Mouse (Mus musculus): ENCODE data around the gene Lefty1.
"Not testable (repeated sequence)": the region's sequence is repeated elsewhere in the genome, so short reads cannot be mapped to it uniquely, and the experiment has no call there.

The Lefty1 gene

DNA sequence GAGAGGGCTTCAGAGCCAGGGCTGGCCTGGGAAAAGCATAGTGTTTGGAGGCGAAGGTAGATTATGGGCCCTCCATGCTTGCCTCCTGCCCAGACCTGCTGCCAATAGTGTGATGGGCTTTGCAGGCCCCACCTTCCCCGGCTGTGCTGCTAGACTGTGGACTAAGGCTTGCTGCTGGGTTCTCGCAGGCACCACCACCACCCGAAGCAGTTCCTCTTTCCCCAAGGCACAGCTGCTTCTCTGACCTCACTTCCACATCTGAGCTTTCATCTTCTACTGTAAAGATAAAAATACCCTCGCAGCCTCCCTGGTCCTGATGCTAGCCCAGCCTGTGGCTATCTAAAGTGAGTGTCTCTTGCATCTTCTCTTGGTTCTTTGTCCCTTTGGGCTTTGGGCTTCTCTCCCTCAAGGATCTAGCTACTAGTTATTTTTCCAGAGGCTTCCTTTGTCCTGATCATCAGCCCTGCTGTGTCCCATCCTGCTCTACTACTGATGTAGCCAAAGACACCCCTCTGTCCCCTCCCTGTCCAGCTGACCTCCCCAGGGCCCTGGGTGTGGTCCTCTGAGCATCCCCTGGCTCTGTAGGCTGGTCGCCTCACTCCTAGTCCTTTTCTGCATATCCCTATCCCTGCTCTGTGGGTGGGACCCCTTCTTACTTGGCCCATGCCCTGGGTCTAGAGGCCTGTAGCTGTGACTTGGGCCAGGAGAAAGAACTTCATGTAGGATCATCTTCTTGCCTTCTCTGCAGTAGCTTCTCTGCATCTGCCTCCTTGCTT lies 12.4 kb upstream of the Lefty1 start:
- peak; percentile 67 for DNase-seq (ENCODE audit: low read depth)

DNA sequence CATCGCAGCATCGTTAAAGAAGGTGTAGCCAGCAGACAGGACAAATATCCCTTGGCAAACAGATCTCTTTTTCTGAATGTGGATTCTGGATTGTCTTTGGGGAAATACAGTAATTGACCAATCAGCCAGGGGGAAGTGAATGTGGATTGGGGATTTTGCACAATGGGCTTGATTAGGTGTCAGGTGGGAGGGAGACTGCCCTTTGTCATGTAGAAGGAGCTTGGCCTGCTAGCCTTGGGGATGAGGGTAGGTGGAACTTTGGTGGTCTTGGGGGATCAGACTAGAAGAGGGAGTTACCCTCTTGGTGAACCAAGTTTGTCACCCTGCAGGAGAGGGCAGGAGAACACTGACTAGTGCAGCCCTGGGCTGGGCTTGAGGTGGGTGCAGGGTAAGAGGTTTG lies 10.1 kb upstream of the Lefty1 start:
- DNase-seq (ENCODE audit: low read depth) = no peak

DNA sequence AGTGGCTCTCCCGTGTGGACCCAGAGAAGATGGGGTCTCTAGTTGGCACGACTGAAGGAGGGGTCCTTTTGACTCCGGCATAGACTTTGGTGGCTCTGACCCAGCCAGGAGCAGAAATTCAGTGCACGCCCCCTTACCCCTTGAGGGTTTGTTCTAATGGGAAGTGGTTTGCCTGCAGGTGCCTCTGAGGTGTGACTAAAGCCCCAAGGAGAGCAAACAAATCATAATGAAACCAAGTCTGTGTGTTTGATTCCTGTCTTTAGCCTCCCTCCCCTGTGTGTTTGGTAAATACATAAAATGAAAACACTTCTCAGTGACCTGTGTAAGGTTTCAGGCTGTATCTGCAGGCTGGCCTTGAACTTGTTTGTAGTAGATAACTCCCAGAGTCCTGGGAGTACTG lies 8.5 kb upstream of the Lefty1 start:
- no peak for DNase-seq (ENCODE audit: low read depth)

DNA sequence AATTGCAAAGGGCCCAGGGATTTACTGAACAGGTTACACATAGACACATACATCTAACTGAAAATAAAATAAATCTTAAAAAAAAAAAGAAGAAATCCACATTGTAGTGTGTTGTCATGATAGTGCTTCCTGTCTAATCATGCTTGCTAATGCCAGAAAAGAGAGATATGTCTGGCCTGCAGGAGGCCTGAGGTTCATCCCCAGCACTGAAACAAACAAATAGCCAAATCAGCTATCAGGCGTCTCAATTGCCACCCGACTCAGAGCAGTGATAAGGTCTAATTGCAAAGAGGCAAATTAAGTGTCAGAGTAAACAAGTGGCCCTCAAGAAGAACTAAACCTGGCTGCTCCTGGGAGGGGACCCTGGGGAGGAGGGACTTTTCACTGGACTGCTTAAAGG lies 5.2 kb upstream of the Lefty1 start:
- no peak for DNase-seq (ENCODE audit: low read depth)

DNA sequence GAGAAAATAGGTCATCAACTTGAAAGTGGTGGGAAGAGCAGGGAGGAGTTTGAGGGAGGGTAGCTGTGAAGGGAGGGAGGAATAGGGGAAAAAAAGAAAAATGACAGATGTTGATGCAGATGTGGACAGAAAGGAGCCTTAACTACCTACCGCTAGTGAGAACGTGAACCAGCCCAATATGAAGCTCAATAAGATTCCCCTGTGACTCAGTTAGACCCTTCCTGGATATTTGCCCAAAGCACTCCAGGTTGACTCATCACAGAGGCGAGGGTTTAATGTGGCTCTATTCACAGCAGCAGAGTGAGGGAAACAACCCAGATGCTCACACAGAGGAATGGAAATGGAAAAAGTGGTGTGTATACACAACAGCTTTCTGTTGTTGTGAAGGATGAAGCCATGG lies 3.7 kb upstream of the Lefty1 start:
- DNase-seq (ENCODE audit: low read depth) = peak; percentile 70

DNA sequence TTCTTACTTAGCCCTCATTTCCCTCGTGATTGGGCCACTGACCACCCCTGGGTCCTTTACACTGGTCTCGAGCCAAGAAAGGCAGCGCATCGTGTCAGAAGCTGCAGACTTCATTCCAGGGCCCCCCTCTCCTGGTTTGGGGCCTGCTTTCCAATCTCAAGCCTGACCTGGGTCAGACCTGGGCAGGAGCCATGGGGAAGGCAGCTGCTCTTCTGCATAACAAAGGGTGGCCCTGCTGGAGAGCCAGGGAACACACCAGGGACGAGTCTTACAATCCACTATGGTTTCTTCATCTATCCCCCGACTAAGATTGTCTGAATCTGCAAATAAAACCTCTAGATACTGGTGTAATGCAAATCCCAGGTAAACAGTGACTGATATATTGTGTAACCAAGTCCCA lies 1.2 kb upstream of the Lefty1 start:
- no peak for DNase-seq (ENCODE audit: low read depth)

DNA sequence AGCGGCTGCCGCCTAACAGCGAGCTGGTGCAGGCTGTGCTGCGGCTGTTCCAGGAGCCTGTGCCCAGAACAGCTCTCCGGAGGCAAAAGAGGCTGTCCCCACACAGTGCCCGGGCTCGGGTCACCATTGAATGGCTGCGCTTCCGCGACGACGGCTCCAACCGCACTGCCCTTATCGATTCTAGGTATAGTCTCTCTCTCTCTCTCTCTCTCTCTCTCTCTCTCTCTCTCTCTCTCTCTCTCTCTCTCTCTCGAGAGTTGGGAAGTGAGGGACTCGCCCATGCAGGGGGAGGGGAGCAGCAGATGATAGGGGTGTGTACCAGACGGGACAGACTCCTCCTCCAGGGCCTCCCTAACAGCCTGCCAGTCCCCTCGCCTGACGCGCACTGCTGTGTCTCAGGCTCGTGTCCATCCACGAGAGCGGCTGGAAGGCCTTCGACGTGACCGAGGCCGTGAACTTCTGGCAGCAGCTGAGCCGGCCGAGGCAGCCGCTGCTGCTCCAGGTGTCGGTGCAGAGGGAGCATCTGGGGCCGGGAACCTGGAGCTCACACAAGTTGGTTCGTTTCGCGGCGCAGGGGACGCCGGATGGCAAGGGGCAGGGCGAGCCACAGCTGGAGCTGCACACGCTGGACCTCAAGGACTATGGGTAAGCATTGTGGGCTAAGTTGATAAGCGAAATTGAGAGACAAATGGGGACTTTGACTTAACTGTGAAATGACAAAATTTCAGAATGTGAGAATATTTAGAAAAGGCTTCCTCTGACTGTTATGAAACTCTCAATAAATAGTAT lies 2.0 kb downstream of the Lefty1 start:
- not testable (repeated sequence) for DNase-seq (ENCODE audit: low read depth)

DNA sequence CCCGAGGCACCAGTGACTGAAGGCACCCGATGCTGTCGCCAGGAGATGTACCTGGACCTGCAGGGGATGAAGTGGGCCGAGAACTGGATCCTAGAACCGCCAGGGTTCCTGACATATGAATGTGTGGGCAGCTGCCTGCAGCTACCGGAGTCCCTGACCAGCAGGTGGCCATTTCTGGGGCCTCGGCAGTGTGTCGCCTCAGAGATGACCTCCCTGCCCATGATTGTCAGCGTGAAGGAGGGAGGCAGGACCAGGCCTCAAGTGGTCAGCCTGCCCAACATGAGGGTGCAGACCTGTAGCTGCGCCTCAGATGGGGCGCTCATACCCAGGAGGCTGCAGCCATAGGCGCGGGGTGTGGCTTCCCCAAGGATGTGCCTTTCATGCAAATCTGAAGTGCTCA lies 2.8 kb downstream of the Lefty1 start:
- not testable (repeated sequence) for DNase-seq (ENCODE audit: low read depth)

DNA sequence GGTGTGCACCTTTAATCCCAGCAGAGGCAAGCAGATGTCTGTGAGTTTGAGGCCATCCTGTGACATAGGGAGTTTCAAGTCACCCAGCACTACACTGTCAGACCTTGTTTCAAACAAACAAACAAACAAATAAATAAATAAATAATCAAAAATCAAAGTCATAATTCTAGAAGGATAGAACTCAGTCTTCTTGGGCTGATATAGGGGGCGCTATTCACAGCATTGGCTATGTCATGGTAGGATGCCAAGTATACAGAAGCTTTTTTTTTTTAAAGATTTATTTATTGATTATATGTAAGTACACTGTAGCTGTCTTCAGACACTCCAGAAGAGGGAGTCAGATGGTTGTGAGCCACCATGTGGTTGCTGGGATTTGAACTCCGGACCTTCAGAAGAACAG lies 4.0 kb downstream of the Lefty1 start:
- DNase-seq (ENCODE audit: low read depth) = not testable (repeated sequence)

DNA sequence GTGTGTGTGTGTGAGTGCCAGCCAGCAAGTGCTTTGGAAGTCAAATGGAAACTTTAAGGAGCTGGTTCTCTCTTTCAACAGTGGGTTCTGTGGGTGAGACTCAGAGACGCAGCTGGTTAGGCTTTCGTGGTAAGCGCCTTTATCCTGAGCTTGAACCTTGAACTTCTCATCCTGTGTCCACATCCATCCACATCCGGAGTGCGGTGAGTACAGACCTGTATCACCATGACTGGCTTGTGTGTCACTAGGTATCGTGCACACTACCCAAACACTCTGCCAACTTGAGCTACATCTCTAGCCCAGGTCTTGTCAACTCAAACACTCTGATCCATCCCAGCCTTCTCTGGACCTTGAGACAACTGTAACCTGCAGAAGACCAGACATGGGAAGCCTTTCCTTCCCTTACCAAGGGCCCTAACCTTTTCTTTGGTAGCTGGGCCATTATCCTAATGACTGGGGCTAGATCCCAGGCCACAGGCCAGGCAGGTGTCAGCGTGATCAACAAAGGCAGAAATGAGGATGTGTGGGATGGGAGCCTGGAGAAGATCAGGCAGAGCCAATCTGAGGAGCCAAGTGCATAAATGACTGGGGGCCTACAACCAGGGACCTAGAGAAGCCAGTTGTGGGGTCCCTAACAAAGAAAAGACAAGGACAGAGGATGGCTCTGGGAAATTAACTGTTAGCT lies 6.1 kb downstream of the Lefty1 start:
- peak; percentile 92 for DNase-seq (ENCODE audit: low read depth)

DNA sequence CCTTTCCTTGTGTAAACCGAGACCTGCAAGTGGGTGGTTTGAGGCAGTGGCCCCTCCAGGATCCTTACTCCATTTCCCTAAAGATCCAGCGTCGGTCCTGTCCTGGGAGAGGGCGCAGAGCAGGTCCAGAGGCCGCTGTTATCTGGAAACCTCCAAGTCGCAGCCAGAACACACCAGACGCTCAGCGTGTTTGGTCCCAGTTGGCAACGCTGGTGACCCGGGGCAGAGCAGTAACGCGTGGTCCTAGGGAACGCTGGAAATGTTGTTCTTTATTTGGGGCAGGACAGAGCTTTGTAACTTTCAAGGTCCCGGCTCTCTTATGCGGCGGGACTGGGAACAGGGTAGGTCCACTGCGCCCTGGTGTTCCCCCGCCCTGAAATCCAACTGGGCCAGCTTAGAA lies 6.9 kb downstream of the Lefty1 start:
- peak; percentile 35 for DNase-seq (ENCODE audit: low read depth)

DNA sequence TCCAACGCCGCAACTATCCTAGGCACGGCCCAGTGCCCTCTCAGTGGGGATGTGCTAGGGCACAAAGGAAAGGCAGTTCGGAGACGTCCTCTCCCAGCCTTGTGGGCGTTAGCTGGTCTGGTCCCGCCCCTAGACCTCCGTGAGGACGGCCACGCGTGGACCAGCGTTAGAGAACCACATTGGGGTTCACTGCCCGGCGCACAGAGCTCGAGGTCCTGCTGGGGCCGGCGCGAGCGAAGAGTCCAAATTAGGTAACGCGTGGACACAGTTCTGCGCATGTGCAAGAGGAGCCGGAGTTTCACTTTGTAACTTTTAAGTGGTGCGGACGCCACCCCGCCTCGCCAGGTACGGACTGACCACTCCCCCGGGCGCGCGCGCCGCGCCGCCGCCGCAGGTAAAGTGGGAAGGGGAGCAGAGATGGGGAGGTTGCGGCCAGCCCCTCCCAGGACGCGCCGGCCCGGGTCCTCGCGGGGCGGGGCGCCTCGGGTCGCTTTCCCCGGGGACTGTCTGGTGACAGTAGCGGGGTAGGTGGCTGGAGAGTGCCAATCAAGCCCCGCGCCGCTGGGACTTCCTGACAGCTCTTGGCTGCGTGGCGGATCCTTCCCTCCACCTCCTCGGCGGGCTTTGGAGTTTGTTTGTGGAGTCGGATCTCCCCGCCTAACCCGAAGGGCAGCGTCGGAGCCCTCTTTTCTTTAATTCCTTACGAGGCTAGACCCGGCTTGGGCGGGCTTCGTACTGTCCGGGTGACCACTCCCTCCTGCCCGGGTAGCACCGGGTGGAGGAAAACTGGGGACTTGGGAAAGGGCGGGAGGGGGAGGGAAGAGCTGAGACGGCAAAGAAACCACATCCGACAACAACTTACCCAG lies 7.6 kb downstream of the Lefty1 start, which contains the start of gene Tmem63a:
Gene Tmem63a, plus strand, starts transcription at position 179 of the 866 bp plus-strand sequence.
- DNase-seq (ENCODE audit: low read depth) = peak; percentile 82

DNA sequence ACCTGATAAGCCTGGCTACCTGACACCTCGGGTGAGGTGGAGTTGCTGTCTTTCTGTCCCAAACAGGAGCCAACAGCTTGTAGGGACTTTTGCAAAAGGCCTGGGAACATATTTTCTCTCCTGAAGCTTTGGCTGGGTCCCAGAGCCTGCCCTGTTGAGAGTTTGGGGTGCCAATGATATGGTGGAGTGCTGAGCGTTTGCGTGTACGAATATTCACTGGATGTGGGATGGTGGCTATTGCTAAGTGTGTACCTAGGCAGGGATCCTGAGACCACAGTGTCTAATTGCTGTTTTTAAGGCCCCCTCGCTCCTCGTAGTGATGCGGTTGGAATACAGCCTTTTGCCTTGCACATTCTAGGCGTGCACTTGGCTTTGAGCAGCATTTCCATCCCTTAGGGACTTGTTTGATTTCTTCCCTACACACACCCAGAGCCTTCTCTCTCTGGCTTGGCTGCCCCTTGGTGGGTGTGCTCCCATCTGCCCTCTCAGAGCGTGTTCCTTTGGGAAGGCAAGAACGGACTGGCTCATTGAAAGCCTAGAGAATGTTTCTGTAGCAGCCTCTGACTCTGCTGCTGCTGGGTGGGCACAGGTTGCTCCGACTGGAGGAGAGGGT lies 8.3 kb downstream of the Lefty1 start:
- DNase-seq (ENCODE audit: low read depth) = no peak

DNA sequence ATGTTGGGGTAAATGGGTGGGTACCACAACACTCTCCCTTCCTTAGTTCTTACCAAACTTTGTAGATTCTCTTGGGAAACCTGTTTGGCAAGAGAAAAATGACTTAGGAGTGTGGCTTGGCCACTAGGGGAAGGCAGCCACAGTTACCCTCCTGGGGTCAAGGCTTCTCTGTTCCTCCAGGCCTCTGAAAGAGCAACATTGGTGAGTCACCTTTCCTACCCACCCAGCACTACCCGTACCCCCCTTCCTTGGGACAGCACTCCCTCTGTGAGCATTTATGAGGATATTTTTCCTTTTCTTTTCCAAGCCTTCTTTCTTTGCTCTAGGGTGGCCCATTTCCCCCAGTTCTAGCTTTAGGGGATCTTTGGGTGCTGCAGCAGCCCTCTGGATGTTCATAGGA lies 9.1 kb downstream of the Lefty1 start:
- peak; percentile 85 for DNase-seq (ENCODE audit: low read depth)

DNA sequence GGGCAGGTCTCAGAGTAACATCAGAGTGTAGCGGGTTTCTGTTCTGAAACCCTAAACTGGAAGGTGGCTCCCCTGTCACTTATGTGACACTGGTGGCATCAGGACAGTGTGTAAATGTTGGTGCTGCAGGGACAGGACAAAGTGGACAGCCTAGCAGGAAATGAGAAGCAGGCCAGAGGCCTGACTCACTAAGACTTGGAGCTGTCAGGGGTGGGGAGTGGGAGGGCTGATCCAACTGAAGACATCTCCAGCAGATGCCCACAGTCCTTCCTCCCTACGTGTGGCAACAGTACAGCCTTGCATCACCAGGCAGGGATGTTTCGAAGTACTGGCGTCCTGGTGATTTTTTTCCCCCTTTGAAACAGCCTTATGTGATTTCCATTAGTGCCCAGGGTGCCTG lies 9.7 kb downstream of the Lefty1 start:
- peak; percentile 95 for DNase-seq (ENCODE audit: low read depth)

DNA sequence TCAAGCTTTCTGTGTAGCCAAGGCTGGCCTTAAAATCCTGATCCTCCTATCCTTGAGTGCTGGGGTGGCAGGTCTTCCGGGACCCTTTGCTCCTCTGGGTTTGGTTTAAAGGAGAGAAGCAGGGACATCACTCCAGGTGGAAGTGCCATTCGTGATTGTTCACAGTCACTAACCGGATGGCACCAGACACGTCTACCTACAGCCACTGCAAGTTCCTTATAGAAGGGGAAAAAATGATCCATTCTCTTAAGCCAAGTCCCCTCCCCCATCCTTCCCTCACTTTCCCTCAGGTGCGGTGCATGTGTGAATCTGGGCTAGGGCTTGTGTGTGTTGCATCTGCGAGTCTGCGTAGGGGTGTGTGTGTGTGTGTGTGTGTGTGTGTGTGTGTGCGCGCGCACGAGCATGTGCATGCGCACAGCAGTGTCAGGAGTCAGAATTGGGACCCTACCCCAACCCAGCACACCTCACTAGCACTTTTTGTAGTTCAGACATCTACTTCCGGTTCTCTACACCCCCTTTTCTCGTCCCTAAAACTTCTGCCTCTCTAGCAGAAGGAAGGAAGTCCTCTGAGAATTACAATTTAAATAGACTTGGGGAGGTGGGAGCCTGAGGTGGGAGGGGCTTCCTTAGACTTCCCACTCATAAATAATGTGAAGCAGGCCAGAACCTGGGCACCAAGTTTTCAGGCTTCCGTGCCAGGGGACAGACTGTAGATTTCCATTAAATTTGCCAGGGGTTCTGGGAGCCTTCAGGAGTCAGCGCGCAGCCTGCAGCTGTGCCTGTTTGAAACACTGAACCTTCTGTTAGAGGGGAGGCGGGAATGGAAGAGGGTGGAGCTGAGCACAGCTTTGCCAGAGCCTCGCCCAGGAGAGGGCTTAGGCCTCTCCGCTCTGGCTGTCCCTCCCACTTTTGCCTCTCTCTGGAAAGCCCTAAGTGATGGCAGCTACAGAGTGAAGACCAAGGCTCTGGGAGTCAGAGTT lies 10.5 kb downstream of the Lefty1 start:
- DNase-seq (ENCODE audit: low read depth) = peak; percentile 60

DNA sequence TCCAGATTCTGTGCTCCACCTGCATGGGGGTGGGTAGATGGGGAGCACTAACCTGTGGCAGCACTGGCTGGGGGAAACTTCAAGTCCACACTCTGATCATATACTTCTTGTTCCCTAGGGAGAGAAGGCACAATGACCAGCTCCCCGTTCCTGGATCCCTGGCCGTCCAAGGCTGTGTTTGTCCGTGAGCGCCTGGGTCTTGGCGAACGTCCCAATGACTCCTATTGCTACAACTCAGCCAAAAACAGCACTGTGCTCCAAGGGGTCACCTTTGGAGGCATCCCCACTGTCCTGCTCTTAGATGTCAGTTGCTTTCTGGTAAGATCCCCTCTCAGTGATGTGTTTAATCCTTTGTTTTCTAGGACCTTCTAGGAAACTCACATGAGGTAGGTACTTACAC lies 11.6 kb downstream of the Lefty1 start:
- DNase-seq (ENCODE audit: low read depth) = no peak

DNA sequence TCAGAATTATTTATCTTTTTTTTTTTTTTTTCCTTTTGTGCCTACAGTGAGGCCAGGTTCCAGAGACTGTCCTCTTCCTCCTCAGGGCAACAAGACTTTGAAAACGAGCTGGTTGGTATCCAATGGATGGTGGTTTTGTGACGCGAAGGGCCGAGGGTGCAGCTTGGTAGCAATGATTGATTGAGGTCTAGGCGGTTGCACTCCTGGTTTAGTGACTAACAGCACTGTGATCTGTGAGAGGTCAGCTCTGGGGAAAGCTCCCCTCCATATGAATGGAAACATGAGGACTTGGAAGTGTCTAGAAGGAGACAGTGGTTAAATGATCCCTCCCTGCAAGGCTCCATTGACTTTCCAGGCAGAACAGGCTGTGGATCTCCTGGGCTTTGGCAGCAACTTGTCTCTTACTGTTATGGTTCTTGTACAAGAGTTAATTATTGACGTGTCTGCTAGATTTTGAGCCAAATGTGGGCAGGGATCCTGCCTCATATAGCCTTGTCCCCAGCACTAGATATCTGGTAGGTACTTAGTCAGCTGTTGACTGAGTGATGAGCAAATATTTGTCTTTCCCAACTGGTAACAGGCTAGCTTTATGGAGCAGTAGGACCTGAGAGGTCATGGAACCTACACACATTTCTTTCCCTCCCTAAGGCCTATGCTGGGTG lies 17.4 kb downstream of the Lefty1 start:
- DNase-seq (ENCODE audit: low read depth) = no peak

DNA sequence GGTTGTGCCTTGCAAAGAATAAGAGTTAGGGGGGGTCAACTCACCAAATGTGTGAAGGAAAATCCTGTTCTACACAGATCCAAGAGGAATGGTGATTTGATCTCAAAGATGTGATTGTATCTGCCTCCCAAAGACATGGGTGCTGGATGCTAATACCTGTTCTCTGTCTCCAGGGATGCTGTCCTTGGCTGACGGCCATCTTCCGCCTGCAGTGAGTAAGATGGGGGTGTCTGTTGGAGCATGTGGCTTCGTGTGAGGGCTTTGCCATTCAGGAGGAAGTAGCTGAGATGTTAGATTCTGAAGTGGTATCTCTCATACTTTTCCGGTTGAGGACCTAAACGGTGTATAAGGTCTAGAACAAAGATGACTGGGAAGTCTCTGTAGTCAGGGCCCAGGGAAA lies 18.0 kb downstream of the Lefty1 start:
- no peak for DNase-seq (ENCODE audit: low read depth)

DNA sequence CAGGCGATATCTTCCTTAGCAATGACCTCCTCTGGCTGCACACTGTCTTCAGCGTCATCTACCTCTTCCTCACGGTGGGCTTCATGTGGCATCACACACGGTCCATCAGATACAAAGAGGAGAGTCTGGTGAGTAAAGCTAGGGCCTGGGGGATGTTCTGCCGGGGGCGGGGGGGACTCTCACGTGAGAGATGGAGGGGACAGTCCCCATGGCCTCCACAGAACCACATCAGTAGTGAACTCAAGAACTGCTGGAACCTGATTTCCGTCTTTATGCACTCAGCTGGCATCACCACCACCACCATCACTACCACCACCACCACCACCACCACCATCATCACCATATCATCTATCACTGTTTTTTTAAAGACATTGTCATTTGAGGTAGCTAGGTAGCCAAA lies 21.6 kb downstream of the Lefty1 start:
- DNase-seq (ENCODE audit: low read depth) = no peak

Measured in 416B (cell line).